Mouse (Mus musculus) liver, embryonic 12.5 days (tissue): ENCODE measurements around the gene U2af1l4. TPM values are rescaled to one million over a fixed set of nuclear protein-coding genes. Genes with fewer than 3 reads are reported as not detected.
A peak's percentile ranks its signal among the peaks of the same experiment; 100 is the strongest.

ENCODE experiments used
- ATAC-seq: fragments of 200-750 bp; cut with Nextera tagmentation; 2 replicates; pipeline ENCODE4 v1.8.0; 2017; ENCODE audit warnings: moderate number of reproducible peaks, mild to moderate bottlenecking, moderate library complexity
- H3K27ac ChIP-seq: fragments of 300-500 bp; sonication (generic); 2 replicates; pipeline ENCODE4 v1.5.1; 2016; ENCODE audit warnings: mild to moderate bottlenecking
- H3K27me3 ChIP-seq: fragments of 300-500 bp; sonication (generic); replicated peaks from 2 replicates; pipeline ENCODE4 v1.6.1; 2016; ENCODE audit warnings: mild to moderate bottlenecking, moderate library complexity
- H3K36me3 ChIP-seq: fragments of 300-500 bp; sonication (generic); 2 replicates; pipeline ENCODE4 v1.6.1; 2016; ENCODE audit warnings: mild to moderate bottlenecking, moderate library complexity
- H3K4me1 ChIP-seq: fragments of 300-500 bp; sonication (generic); 2 replicates; pipeline ENCODE4 v1.6.1; 2016
- H3K4me2 ChIP-seq: fragments of 300-500 bp; sonication (generic); 2 replicates; pipeline ENCODE4 v1.6.1; 2016; ENCODE audit warnings: mild to moderate bottlenecking, moderate library complexity
- H3K4me3 ChIP-seq: fragments of 300-500 bp; sonication (generic); 2 replicates; pipeline ENCODE4 v1.5.1; 2016; ENCODE audit warnings: mild to moderate bottlenecking, moderate library complexity
- H3K9ac ChIP-seq: fragments of 300-500 bp; sonication (generic); 2 replicates; pipeline ENCODE4 v1.6.1; 2016; ENCODE audit warnings: mild to moderate bottlenecking, moderate library complexity
- H3K9me3 ChIP-seq: fragments of 300-500 bp; sonication (generic); replicated peaks from 2 replicates; pipeline ENCODE4 v1.6.1; 2016; ENCODE audit warnings: mild to moderate bottlenecking, moderate library complexity
- WGBS: fragments of 180-500 bp; shearing (Covaris S2); methylation state at CpG from one replicate; pipeline ENCODE4 v1.1.7; 2016; ENCODE audit not compliant: insufficient replicate concordance; 5-methylcytosine and 5-hydroxymethylcytosine counted together
- microRNA-seq: library from miRNA; unstranded; fragments of <30 nt; microRNA quantifications from one replicate; pipeline ENCODE4, GENCODE M21; 2017
- polyA plus RNA-seq: library from polyadenylated mRNA; unstranded; fragments of >200 nt; fragmentation: Nextera tagmentation; extraction: Ambion mirVana; gene quantifications from 2 replicates; pipeline ENCODE4 v1.2.1, GENCODE M21; 2016

The U2af1l4 gene
- polyA plus RNA-seq, 1 experiment from 2014 or later, result 55.1 TPM

- Histone ChIP-seq H3K4me3 (no peak overlapping the region), H3K36me3 (no peaks in the 10 kb centered on the region), H3K27ac (no peak overlapping the region), H3K9ac (no peak overlapping the region), H3K27me3 (peaks cover 11% of the 10 kb centered on the region; the same call in 1 of the 2 replicates), H3K4me2 (no peak overlapping the region), H3K9me3 (no peaks in the 10 kb centered on the region), H3K4me1 (peaks cover 23% of the 10 kb centered on the region)
- ATAC-seq, result no peak
- 48% methylated on average over 8 of the region's 8 CpGs for WGBS
Measured at GRCm38 (mm10) chr7:30604424-30604823, 41.3 kb downstream of the U2af1l4 start.

DNA sequence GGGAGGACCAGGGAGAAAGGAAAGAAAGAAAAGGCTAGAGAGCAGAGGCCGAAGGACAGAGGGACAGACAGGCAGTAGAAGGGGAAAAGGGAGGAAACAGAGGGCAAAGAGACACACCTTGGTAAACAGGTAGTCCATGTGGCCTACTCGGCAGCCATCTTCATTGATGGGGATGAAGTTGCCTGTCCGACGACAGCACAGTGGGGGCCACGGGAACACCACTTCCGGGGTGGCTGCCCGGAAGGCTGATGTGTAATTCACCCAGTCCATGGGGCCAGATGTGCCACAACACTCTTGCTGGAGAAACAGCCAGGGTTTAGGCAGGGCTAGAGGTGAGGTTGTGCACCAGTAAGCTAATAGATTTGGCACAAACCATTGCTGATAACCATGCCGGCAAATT is 41.8 kb downstream of the U2af1l4 start:
- ATAC-seq, result no peak
- no peaks in the 10 kb centered on the region for H3K36me3 ChIP-seq
- WGBS, result 77% methylated on average over 8 of the region's 8 CpGs
- peaks cover 11% of the 10 kb centered on the region; the same call in 1 of the 2 replicates for H3K27me3 ChIP-seq
- no peak overlapping the region for H3K9ac ChIP-seq
- peaks cover 19% of the 10 kb centered on the region for H3K4me1 ChIP-seq
- no peak overlapping the region for H3K4me2 ChIP-seq
- H3K9me3 ChIP-seq, result no peaks in the 10 kb centered on the region
- H3K27ac ChIP-seq, result no peak overlapping the region
- H3K4me3 ChIP-seq, result no peak overlapping the region

DNA sequence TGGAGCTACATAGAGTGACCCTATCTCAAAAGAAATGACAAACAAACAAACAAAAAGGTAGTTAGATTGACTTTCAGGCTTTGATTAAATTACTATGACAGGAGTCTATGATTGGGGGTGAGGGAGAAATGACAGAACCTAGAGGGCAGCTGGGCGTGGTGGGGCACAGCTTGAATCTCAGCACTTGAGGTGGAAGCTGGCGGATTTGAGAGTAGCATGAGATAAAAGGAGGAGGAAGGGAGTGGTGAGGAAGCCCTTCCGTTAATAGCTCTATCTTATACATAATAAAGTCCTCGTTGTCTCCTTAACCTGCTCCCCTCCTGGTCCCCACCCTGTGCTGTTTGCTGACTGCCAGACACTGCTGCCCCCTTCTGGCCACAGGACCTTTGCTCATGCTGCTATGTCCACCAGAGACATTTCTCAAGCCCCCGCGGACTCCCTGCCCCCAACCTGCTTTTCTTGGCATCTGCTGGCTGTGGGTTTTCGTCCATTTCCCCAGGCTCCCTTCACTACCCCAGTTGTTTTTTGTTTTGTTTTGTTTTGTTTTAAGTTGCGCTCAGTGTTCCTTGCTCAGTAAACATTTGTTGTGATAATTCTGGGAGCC is 44.7 kb downstream of the U2af1l4 start:
- H3K36me3 ChIP-seq, result no peaks in the 10 kb centered on the region
- no peak for ATAC-seq
- H3K4me3 ChIP-seq, result no peak overlapping the region
- H3K9me3 ChIP-seq, result no peaks in the 10 kb centered on the region
- no peak overlapping the region for H3K9ac ChIP-seq
- H3K4me1 ChIP-seq, result peaks cover 13% of the 10 kb centered on the region
- no peak overlapping the region for H3K27ac ChIP-seq
- 16% methylated on average over 8 of the region's 8 CpGs for WGBS
- no peak overlapping the region for H3K4me2 ChIP-seq
- peaks cover 11% of the 10 kb centered on the region; the same call in 1 of the 2 replicates for H3K27me3 ChIP-seq

DNA sequence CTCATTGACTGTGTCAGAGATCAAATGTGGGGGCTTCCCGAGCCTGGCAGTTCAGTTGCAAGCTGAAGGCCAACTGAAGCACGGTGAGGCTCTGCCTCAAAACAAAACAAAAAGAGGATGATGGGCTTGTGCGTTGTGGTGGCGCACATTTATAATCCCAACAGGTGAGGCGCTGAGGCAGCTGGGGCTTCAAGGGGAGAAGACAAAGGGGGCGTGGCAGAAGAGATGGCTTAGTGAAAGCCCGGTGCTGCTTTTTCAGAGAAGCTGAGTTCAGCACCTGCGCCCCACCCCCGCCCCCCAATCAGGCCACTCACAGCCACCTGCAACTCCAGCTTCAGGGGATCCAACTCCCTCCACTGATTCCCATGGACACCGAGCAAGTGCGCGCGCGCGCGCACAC is 45.4 kb downstream of the U2af1l4 start:
- Histone ChIP-seq H3K9me3 (no peaks in the 10 kb centered on the region), H3K9ac (no peak overlapping the region), H3K36me3 (no peaks in the 10 kb centered on the region), H3K4me1 (peaks cover 13% of the 10 kb centered on the region), H3K4me3 (no peak overlapping the region), H3K27me3 (peaks cover 11% of the 10 kb centered on the region; the same call in 1 of the 2 replicates), H3K4me2 (no peak overlapping the region), H3K27ac (no peak overlapping the region)
- WGBS, result 56% methylated on average over 16 of the region's 16 CpGs
- no peak for ATAC-seq

DNA sequence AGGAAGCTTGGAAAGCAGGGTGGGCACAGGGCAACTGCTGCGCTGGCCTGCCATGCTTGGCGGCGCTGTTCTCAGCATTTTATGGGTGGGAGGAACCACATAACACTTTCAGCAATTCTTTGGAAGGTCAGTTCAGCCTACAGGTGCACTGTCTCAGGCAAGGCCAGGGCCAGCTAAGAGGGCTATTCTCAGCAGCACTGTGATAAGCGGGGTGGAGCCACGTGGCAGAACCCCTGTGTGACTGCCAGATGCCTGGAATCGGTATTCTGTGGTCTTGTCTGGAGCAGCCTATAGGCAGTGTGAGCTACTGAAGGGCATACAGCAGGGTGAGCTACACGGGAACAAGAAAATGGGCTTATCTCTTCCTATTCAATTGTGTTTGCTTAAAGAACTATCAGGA is 46.9 kb downstream of the U2af1l4 start:
- no peak overlapping the region for H3K4me3 ChIP-seq
- no peak overlapping the region for H3K4me2 ChIP-seq
- no peaks in the 10 kb centered on the region for H3K9me3 ChIP-seq
- H3K36me3 ChIP-seq, result no peaks in the 10 kb centered on the region
- WGBS, result 44% methylated on average over 7 of the region's 7 CpGs
- no peak overlapping the region for H3K9ac ChIP-seq
- ATAC-seq, result no peak
- peaks cover 18% of the 10 kb centered on the region for H3K4me1 ChIP-seq
- H3K27me3 ChIP-seq, result peaks cover 11% of the 10 kb centered on the region; the same call in 1 of the 2 replicates
- H3K27ac ChIP-seq, result no peak overlapping the region

- Histone ChIP-seq H3K27ac (no peak within 1 kb of the TSS), H3K27me3 (peaks cover 10% of the 10 kb centered on the region; the same call in 1 of the 2 replicates), H3K9me3 (no peaks in the 10 kb centered on the region), H3K9ac (no peak within 1 kb of the TSS), H3K4me3 (no peak within 1 kb of the TSS), H3K4me2 (no peak within 1 kb of the TSS), H3K4me1 (peaks cover 29% of the 10 kb centered on the region), H3K36me3 (peaks cover 27% of the 10 kb centered on the region)
- no peak for ATAC-seq
- 74% methylated on average over 8 of the region's 8 CpGs for WGBS
Measured at GRCm38 (mm10) chr7:30612654-30613402, 49.7 kb downstream of the U2af1l4 start, which contains the start of gene Upk1a. TSS of gene Upk1a (minus strand) at chr7:30612847.

GRCm38 (mm10) chr7:30613529-30614112 is 50.5 kb downstream of the U2af1l4 start:
- peaks cover 23% of the 10 kb centered on the region for H3K4me1 ChIP-seq
- H3K4me2 ChIP-seq, result no peak overlapping the region
- WGBS, result 22% methylated on average over 14 of the region's 14 CpGs
- H3K36me3 ChIP-seq, result peaks cover 35% of the 10 kb centered on the region
- H3K9me3 ChIP-seq, result no peaks in the 10 kb centered on the region
- H3K4me3 ChIP-seq, result no peak overlapping the region
- no peak overlapping the region for H3K27ac ChIP-seq
- H3K9ac ChIP-seq, result no peak overlapping the region
- ATAC-seq, result 0 out of 2 replicates have a peak, but pooled peaks have one; percentile 48
- peaks cover 2% of the 10 kb centered on the region; the same call in 1 of the 2 replicates for H3K27me3 ChIP-seq

- 51% methylated on average over 2 of the region's 2 CpGs for WGBS
- Histone ChIP-seq H3K27ac (no peak overlapping the region), H3K27me3 (no peaks in the 10 kb centered on the region; the same call in 1 of the 2 replicates), H3K4me3 (no peak overlapping the region), H3K4me1 (peaks cover 23% of the 10 kb centered on the region), H3K9me3 (no peaks in the 10 kb centered on the region), H3K36me3 (peaks cover 43% of the 10 kb centered on the region), H3K4me2 (no peak overlapping the region), H3K9ac (no peak overlapping the region)
- ATAC-seq, result peak; percentile 29; the same call in 1 of the 2 replicates
Measured at GRCm38 (mm10) chr7:30614454-30614853, 51.4 kb downstream of the U2af1l4 start.

Small RNA genes within 50 kb of the gene (microRNA-seq; reads per million reads assigned to microRNA genes)
- gene Gm38670 (4.2 reads per million, percentile 6 among the genes with 10 or more reads in this experiment), gene Mir3569 (not detected)

Other genes with a start within 250 kb of the U2af1l4 start
- 11.7 and 12.1 TPM in 2 replicates for gene Syne4, start 248.5 kb upstream of the U2af1l4 start, polyA plus RNA-seq
- gene E130208F15Rik, start 241.6 kb upstream of the U2af1l4 start, polyA plus RNA-seq, result 2.3 and 2.9 TPM in 2 replicates
- 8.1 and 8.2 TPM in 2 replicates for gene Sdhaf1, start 239.4 kb upstream of the U2af1l4 start, polyA plus RNA-seq
- gene Lrfn3, start 200.5 kb upstream of the U2af1l4 start, polyA plus RNA-seq, result 1.9 and 2.1 TPM in 2 replicates
- gene Tyrobp, start 149.5 kb upstream of the U2af1l4 start, polyA plus RNA-seq, result 51.1 and 52.7 TPM in 2 replicates
- 3.0 and 4.1 TPM in 2 replicates for gene Hcst, start 143.4 kb upstream of the U2af1l4 start, polyA plus RNA-seq
- gene Nfkbid, start 141.6 kb upstream of the U2af1l4 start, polyA plus RNA-seq, result 1.5 and 2.1 TPM in 2 replicates
- 7.5 and 8.2 TPM in 2 replicates for gene Aplp1, start 117.8 kb upstream of the U2af1l4 start, polyA plus RNA-seq
- gene Kirrel2, start 105.6 kb upstream of the U2af1l4 start, polyA plus RNA-seq, result 0.05 and 0.17 TPM in 2 replicates
- gene Nphs1, start 105.0 kb upstream of the U2af1l4 start, polyA plus RNA-seq, result 0.14 and 0.18 TPM in 2 replicates
- gene Prodh2, start 69.7 kb upstream of the U2af1l4 start, polyA plus RNA-seq, result 21.1 and 22.3 TPM in 2 replicates
- 4.0 and 4.8 TPM in 2 replicates for gene Arhgap33, start 28.2 kb upstream of the U2af1l4 start, polyA plus RNA-seq
- 5.0 and 5.4 TPM in 2 replicates for gene Hspb6, start 11.1 kb upstream of the U2af1l4 start, polyA plus RNA-seq
- gene Proser3, start 11.0 kb upstream of the U2af1l4 start, polyA plus RNA-seq, result 5.3 and 5.6 TPM in 2 replicates
- 30.3 and 31.4 TPM in 2 replicates for gene Lin37, start 3.5 kb upstream of the U2af1l4 start, polyA plus RNA-seq
- 5.8 and 6.7 TPM in 2 replicates for gene Gm49396, start within 50 bp of the U2af1l4 start, polyA plus RNA-seq
- 83.3 and 87.9 TPM in 2 replicates for gene Psenen, start 326 bp downstream of the U2af1l4 start, polyA plus RNA-seq
- gene Igflr1, start 2.1 kb downstream of the U2af1l4 start, polyA plus RNA-seq, result 3.0 and 3.9 TPM in 2 replicates
- gene Kmt2b, start 25.4 kb downstream of the U2af1l4 start, polyA plus RNA-seq, result 4.5 and 4.9 TPM in 2 replicates
- 0.17 and 0.20 TPM in 2 replicates for gene Zbtb32, start 35.6 kb downstream of the U2af1l4 start, polyA plus RNA-seq
- gene Upk1a, start 49.5 kb downstream of the U2af1l4 start, polyA plus RNA-seq, result 0.25 and 0.33 TPM in 2 replicates
- 691 and 732 TPM in 2 replicates for gene Cox6b1, start 62.9 kb downstream of the U2af1l4 start, polyA plus RNA-seq
- gene Etv2, start 72.6 kb downstream of the U2af1l4 start, polyA plus RNA-seq, result 0.12 and 0.19 TPM in 2 replicates
- gene Rbm42, start 87.0 kb downstream of the U2af1l4 start, polyA plus RNA-seq, result 83.1 and 83.5 TPM in 2 replicates
- gene Haus5, start 101.7 kb downstream of the U2af1l4 start, polyA plus RNA-seq, result 47.8 and 50.4 TPM in 2 replicates
- not detected in 2 replicates for gene Pmis2, start 108.3 kb downstream of the U2af1l4 start, polyA plus RNA-seq
- 0.65 and 1.0 TPM in 2 replicates for gene 2200002J24Rik, start 135.6 kb downstream of the U2af1l4 start, polyA plus RNA-seq
- gene Atp4a, start 148.9 kb downstream of the U2af1l4 start, polyA plus RNA-seq, result 1.8 and 1.9 TPM in 2 replicates
- 125 and 126 TPM in 2 replicates for gene Tmem147, start 166.2 kb downstream of the U2af1l4 start, polyA plus RNA-seq
- gene Gapdhs, start 180.4 kb downstream of the U2af1l4 start, polyA plus RNA-seq, result not detected in 2 replicates
- 0.19 and 0.41 TPM in 2 replicates for gene Sbsn, start 188.2 kb downstream of the U2af1l4 start, polyA plus RNA-seq
- not detected in 2 replicates for gene Dmkn, start 200.5 kb downstream of the U2af1l4 start, polyA plus RNA-seq
- gene Krtdap, start 224.6 kb downstream of the U2af1l4 start, polyA plus RNA-seq, result not detected in 2 replicates